Mouse (Mus musculus): ENCODE measurements around the gene Lamtor1. TPM values are rescaled to one million over a fixed set of nuclear protein-coding genes. Genes with fewer than 3 reads are reported as not detected.
A peak's percentile ranks its signal among the peaks of the same experiment; 100 is the strongest.

Lamtor1 gene
- polyA plus RNA-seq, 1 experiment = 205 TPM

GRCm38 (mm10) chr7:101896104-101897066 lies 9.3 kb upstream of the Lamtor1 start:
- peak; percentile 96 for DNase-seq
- Histone ChIP-seq H3K4me3 (replicated peaks; ENCODE audit: extremely low read depth, low read depth, low read length) (peak overlapping the region; percentile 93), H3K4me1 (ENCODE audit: control insufficient read depth, insufficient read depth, low read length) (peaks cover 3% of the 10 kb centered on the region)
- no peak for TF ChIP-seq CTCF (IDR thresholded peaks at IDR 0.05; ENCODE audit: insufficient read depth, low read length)
- TF ChIP-seq POLR2A (IDR thresholded peaks at IDR 0.05; ENCODE audit: borderline replicate concordance, extremely low read depth, low read depth, low read length) = peak; percentile 91; the same call in 1 of the 2 replicates
- WGBS = under 1% methylated on average over 57 of the region's 57 CpGs

DNA sequence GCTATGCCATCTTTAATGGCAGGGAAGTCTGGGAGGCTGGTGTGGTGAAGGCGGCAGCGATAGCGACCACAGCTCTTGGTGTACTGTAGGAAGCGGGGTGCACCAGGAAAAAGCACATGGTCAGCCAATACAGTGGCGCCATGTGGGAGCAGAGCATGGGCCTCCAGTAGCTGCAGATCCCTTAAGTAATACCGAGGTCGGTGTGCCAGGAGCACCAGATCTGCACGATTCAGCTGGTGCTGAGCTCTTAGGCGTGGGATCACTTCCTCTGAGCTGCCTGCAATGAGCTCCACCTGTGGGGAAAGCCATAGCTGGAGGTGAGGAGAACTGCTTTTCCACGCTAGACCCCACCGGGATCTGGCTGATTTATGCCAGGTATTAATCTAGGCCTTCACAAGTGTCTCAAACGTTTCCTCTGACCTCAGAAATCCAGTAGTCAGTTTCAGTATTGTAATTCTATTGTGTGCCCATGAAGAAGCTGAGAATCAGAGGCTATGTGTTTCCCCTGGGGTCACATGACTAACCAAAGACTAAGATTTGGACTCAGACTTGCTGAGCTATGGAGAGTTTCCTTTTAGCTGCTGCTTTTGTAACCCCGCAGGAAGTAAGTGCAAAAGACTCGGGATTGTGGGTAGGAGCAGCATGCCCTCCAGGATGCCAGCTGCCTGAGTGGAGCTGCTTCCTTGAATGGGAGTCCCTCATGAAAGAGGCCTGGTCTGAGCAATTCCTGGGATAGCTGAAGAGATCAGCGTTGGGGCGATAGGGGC lies 5.2 kb upstream of the Lamtor1 start:
- TF ChIP-seq POLR2A (IDR thresholded peaks at IDR 0.05; ENCODE audit: borderline replicate concordance, extremely low read depth, low read depth, low read length) (no peak), CTCF (IDR thresholded peaks at IDR 0.05; ENCODE audit: insufficient read depth, low read length) (no peak)
- Histone ChIP-seq H3K4me3 (replicated peaks; ENCODE audit: extremely low read depth, low read depth, low read length) (no peak overlapping the region), H3K4me1 (ENCODE audit: control insufficient read depth, insufficient read depth, low read length) (peaks cover 3% of the 10 kb centered on the region)
- 89% methylated on average over 16 of the region's 16 CpGs for WGBS
- DNase-seq = no peak

- no peak for DNase-seq
- no peak for TF ChIP-seq CTCF (IDR thresholded peaks at IDR 0.05; ENCODE audit: insufficient read depth, low read length)
- TF ChIP-seq POLR2A (IDR thresholded peaks at IDR 0.05; ENCODE audit: borderline replicate concordance, extremely low read depth, low read depth, low read length) = no peak
- Histone ChIP-seq H3K4me1 (ENCODE audit: control insufficient read depth, insufficient read depth, low read length) (peaks cover 8% of the 10 kb centered on the region), H3K4me3 (replicated peaks; ENCODE audit: extremely low read depth, low read depth, low read length) (no peak overlapping the region)
- WGBS = 92% methylated on average over 10 of the region's 10 CpGs
Observed at GRCm38 (mm10) chr7:101901969-101902368, 3.7 kb upstream of the Lamtor1 start.

DNA sequence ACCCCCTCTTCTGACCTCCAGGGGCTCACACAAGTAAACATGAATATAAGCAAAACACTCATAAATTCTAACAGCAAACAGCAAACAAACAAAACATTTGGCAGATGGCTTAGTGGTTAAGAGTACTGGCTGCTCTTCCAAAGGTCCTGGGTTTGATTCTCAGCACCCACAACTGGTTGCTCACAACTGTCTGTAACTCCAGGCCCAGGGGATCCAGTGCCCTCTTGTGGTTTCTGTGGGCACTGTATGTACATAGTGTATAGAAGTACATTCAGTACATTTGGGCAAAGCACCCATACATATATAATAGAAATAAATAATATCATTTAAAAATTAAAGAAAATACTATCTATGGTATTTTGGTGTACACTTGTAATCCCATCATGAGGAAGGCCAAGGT lies 2.9 kb upstream of the Lamtor1 start:
- Histone ChIP-seq H3K4me3 (replicated peaks; ENCODE audit: extremely low read depth, low read depth, low read length) (no peak overlapping the region), H3K4me1 (ENCODE audit: control insufficient read depth, insufficient read depth, low read length) (peaks cover 6% of the 10 kb centered on the region)
- DNase-seq = no peak
- no peak for TF ChIP-seq CTCF (IDR thresholded peaks at IDR 0.05; ENCODE audit: insufficient read depth, low read length)
- TF ChIP-seq POLR2A (IDR thresholded peaks at IDR 0.05; ENCODE audit: borderline replicate concordance, extremely low read depth, low read depth, low read length) = no peak

DNA sequence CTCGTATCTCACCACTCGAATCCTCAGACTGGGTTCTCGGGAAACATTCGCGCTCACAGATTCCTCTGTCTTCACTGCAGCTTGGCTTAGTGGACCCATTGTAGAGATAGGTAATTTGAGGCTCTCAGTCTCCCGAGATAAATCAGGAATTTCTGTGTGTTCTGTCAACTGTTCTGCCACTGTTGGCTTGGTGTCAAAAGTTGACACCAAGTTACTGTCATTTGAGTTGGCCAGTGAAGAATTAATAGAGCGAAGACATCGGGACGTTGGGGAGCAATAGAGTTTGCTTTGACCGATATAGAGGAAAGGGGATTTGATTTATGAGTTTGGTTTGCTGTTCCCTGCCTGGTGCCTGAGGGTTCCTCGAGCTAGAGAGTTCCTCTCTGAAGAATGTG lies 580 bp downstream of the Lamtor1 start, which contains the start of gene Tomt:
Tomt (minus strand) TSS at position 73 of the 395 bp plus-strand sequence.
- DNase-seq = no peak
- no peak for TF ChIP-seq POLR2A (IDR thresholded peaks at IDR 0.05; ENCODE audit: borderline replicate concordance, extremely low read depth, low read depth, low read length)
- no peak for TF ChIP-seq CTCF (IDR thresholded peaks at IDR 0.05; ENCODE audit: insufficient read depth, low read length)
- Histone ChIP-seq H3K4me3 (replicated peaks; ENCODE audit: extremely low read depth, low read depth, low read length) (peak within 1 kb of the TSS; percentile 84), H3K4me1 (ENCODE audit: control insufficient read depth, insufficient read depth, low read length) (peaks cover 10% of the 10 kb centered on the region)
- 5% methylated on average over 11 of the region's 11 CpGs for WGBS

DNA sequence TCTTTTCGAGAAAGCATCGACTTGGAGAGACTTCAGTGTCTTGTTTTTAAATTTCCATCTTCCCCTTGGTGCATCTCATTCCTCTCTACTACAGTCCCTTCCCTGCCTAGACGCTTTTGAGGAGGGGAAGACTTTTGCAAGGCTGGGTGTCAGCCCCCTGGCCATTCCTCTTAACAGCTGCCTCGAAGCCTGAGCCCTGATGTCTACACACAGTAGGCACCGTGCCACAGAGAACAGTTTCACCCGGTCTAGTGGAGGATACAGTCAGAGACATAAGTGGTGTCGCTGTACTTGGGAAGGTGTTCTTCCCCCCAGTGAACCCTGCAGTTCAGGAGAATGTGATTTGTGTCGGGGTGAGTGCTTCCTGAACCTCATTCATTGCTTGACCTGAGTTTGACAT lies 992 bp downstream of the Lamtor1 start:
- no peak for DNase-seq
- no peak for TF ChIP-seq CTCF (IDR thresholded peaks at IDR 0.05; ENCODE audit: insufficient read depth, low read length)
- TF ChIP-seq POLR2A (IDR thresholded peaks at IDR 0.05; ENCODE audit: borderline replicate concordance, extremely low read depth, low read depth, low read length) = no peak
- 32% methylated on average over 8 of the region's 8 CpGs for WGBS
- H3K4me1 ChIP-seq (ENCODE audit: control insufficient read depth, insufficient read depth, low read length) = peaks cover 10% of the 10 kb centered on the region
- H3K4me3 ChIP-seq (replicated peaks; ENCODE audit: extremely low read depth, low read depth, low read length) = peak overlapping the region; percentile 84

DNA sequence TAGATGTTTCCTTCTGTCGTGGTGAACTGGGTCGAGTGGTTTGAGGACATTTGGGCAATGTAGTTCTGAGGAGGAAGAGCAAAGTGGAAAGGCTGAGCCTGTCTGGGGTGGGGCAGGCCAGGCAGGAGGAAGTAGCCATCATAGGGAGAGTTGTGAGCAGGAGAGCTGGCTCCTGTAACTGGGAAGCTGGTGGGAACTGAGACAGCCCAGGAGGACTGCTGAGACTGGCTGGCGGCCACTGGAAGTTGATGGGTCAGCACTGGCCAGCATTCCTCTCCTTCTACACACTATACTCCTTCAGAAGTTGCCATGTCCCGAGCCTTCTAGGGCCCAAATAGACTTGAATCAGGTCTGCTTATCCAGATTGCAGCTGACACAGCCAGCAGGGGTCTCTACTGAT lies 2.7 kb downstream of the Lamtor1 start:
- 36% methylated on average over 4 of the region's 4 CpGs for WGBS
- Histone ChIP-seq H3K4me1 (ENCODE audit: control insufficient read depth, insufficient read depth, low read length) (peaks cover 10% of the 10 kb centered on the region), H3K4me3 (replicated peaks; ENCODE audit: extremely low read depth, low read depth, low read length) (no peak overlapping the region)
- TF ChIP-seq CTCF (IDR thresholded peaks at IDR 0.05; ENCODE audit: insufficient read depth, low read length) (no peak), POLR2A (IDR thresholded peaks at IDR 0.05; ENCODE audit: borderline replicate concordance, extremely low read depth, low read depth, low read length) (no peak)
- DNase-seq = no peak

DNA sequence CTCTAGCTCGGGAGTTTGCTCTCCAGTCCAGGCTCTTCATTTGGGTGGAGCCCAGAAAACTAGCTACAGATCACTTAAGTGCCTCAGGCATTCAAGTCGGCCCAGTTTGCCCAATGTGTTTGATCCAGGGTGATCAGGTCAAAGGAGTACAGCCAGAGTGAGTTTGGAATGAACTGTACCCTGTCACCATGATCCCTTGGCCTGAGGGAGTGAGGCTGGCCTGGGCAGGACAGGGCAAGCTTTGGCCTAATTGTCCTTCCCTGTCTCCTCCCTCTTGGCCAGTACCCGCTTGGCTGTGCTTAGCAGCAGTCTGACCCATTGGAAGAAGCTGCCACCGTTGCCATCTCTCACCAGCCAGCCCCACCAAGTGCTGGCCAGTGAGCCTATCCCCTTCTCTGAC lies 4.4 kb downstream of the Lamtor1 start:
- H3K4me3 ChIP-seq (replicated peaks; ENCODE audit: extremely low read depth, low read depth, low read length) = no peak overlapping the region
- DNase-seq = no peak
- WGBS = 62% methylated on average over 4 of the region's 4 CpGs
- no peak for TF ChIP-seq CTCF (IDR thresholded peaks at IDR 0.05; ENCODE audit: insufficient read depth, low read length)
- TF ChIP-seq POLR2A (IDR thresholded peaks at IDR 0.05; ENCODE audit: borderline replicate concordance, extremely low read depth, low read depth, low read length) = no peak
- H3K4me1 ChIP-seq (ENCODE audit: control insufficient read depth, insufficient read depth, low read length) = peaks cover 10% of the 10 kb centered on the region

- WGBS = 65% methylated on average over 3 of the region's 3 CpGs
- no peak for DNase-seq
- Histone ChIP-seq H3K4me3 (replicated peaks; ENCODE audit: extremely low read depth, low read depth, low read length) (no peak overlapping the region), H3K4me1 (ENCODE audit: control insufficient read depth, insufficient read depth, low read length) (peaks cover 4% of the 10 kb centered on the region)
- TF ChIP-seq POLR2A (IDR thresholded peaks at IDR 0.05; ENCODE audit: borderline replicate concordance, extremely low read depth, low read depth, low read length) (no peak), CTCF (IDR thresholded peaks at IDR 0.05; ENCODE audit: insufficient read depth, low read length) (no peak)
Observed at GRCm38 (mm10) chr7:101911982-101912381, 6.3 kb downstream of the Lamtor1 start.
